Mouse (Mus musculus) forebrain, embryonic 10.5 days (tissue): ENCODE data around the gene Crtc2. TPM values are rescaled to one million over a fixed set of nuclear protein-coding genes. Genes with fewer than 3 reads are reported as not detected.

ENCODE experiments used
- DNase-seq: peaks from one replicate; pipeline ENCODE4 v3.0.0-alpha.2; 2017; ENCODE audit warnings: low spot score; ENCODE audit errors: extremely low spot score
- H3K27ac ChIP-seq: fragments of 300-500 bp; sonication (generic); 2 replicates; pipeline ENCODE4 v1.5.1; 2016; ENCODE audit warnings: mild to moderate bottlenecking
- H3K27me3 ChIP-seq: fragments of 300-500 bp; sonication (generic); 2 replicates; pipeline ENCODE4 v1.6.1; 2016; ENCODE audit warnings: mild to moderate bottlenecking; ENCODE audit not compliant: poor library complexity, severe bottlenecking
- H3K36me3 ChIP-seq: fragments of 300-500 bp; sonication (generic); replicated peaks from 2 replicates; pipeline ENCODE4 v1.6.1; 2016; ENCODE audit warnings: mild to moderate bottlenecking, moderate library complexity
- H3K4me1 ChIP-seq: fragments of 300-500 bp; sonication (generic); 2 replicates; pipeline ENCODE4 v1.6.1; 2016
- H3K4me3 ChIP-seq: fragments of 300-500 bp; sonication (generic); 2 replicates; pipeline ENCODE4 v1.5.1; 2016; ENCODE audit warnings: mild to moderate bottlenecking, moderate library complexity
- H3K9me3 ChIP-seq: fragments of 300-500 bp; sonication (generic); 2 replicates; pipeline ENCODE4 v1.6.1; 2016; ENCODE audit warnings: mild to moderate bottlenecking, moderate library complexity
- WGBS: fragments of 180-500 bp; shearing (Covaris S2); methylation state at CpG from one replicate; pipeline ENCODE4 v1.1.7; 2016; 5-methylcytosine and 5-hydroxymethylcytosine counted together
- polyA plus RNA-seq: library from polyadenylated mRNA; unstranded; fragments of >200 nt; fragmentation: Nextera tagmentation; extraction: Ambion mirVana; gene quantifications from 2 replicates; pipeline ENCODE4 v1.2.1, GENCODE M21; 2016

Gene Crtc2
- polyA plus RNA-seq, 1 experiment from 2014 or later, result 26.4 TPM

DNA sequence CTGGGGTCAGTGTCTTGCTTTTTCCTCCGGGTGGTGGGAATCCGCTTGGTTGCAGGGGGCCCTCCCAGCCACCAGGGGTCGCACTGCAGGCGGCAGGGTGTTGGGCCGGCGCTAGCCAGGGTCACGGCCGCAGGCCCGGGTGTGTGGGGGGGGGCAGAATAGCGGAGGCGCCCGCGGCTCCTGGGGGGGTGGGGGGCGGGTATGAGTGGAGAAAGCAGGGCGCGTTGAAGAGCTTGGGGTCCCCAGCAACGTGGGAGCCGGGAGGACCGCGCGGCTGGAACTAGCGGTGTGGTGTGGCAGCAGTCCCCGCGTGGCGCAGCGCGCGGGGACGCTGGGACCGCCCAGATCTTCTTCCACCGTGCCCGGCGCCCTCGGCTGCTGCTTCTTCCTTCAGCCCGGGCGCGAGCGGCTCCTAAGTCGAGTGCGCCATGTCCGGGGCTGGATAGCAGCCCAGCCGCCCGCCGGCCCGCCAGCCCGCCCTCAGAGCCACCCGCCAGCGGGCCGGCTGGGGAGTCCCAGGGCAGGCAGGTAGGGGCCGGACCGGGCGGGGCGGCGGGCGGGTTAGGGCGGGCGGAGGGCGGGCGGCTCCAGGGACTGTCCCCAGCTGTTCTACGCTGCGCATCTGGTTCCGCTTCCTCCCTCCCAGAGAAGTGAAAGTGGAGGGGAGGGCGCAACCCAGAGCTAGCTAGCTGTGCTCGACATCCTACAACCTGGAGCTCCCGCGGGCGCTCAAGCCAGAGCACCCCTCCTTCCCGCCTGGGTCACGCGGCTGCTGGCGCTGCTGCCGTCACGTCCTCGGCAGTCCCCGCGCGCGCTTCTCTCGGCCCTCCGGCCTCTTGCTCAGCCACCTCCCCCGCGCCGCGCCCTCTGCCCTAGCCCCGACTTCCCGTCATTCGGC lies 11.3 kb downstream of the Crtc2 start, which contains the start of gene Dennd4b:
Gene Dennd4b (plus strand): TSS at position 152 of the 898 bp plus-strand sequence.
- WGBS, result under 1% methylated on average over 79 of the region's 87 CpGs
- DNase-seq, result peak; percentile 87
- Histone ChIP-seq H3K27me3 (no peaks in the 10 kb centered on the region), H3K36me3 (peaks cover 67% of the 10 kb centered on the region), H3K4me1 (peaks cover 27% of the 10 kb centered on the region), H3K4me3 (peak within 1 kb of the TSS; percentile 83), H3K9me3 (no peaks in the 10 kb centered on the region), H3K27ac (peak within 1 kb of the TSS; percentile 98)

DNA sequence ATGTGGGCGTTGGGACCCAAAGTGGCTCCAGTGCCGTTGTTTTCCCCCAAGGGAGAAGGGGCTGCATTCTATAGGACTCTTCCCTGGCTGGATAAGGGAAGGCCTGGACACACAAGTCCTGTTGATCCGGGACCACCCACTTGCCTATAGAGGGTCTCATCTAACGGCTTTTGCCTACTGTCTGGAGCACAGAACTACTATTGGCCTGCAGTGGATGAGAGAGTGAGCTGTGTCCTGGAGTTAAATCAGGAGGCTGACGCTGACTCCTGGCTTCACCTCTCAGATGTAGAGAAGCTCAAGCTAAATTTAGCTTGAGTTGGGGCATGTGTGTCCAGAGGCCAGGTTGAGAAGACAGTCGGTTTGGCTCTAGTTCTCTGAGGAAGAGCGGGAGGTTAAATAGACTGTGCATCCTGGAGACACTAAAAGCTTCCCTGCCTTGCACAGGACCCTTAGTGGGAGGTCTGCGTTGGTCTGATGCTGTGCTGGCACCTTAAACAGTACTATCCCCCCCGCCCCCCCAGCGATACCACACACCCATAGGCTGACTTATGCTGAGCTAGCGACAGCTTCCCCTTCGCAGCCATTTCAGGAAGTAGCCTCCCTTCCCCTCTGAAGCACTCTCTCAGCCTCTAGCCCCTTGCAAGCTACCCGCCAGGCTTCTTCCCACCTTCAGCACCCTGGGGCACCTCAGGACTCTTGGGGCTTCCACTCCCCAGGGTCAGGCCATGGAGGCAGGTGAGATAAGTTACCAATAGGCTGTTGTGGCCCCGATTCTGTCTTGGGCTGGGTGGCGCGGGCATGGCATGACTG lies 12.2 kb downstream of the Crtc2 start:
- Histone ChIP-seq H3K4me1 (peaks cover 27% of the 10 kb centered on the region), H3K36me3 (peaks cover 67% of the 10 kb centered on the region), H3K27ac (peak overlapping the region; percentile 98), H3K9me3 (no peaks in the 10 kb centered on the region), H3K27me3 (no peaks in the 10 kb centered on the region), H3K4me3 (peak overlapping the region; percentile 83)
- no peak for DNase-seq
- WGBS, result 30% methylated on average over 16 of the region's 16 CpGs

DNA sequence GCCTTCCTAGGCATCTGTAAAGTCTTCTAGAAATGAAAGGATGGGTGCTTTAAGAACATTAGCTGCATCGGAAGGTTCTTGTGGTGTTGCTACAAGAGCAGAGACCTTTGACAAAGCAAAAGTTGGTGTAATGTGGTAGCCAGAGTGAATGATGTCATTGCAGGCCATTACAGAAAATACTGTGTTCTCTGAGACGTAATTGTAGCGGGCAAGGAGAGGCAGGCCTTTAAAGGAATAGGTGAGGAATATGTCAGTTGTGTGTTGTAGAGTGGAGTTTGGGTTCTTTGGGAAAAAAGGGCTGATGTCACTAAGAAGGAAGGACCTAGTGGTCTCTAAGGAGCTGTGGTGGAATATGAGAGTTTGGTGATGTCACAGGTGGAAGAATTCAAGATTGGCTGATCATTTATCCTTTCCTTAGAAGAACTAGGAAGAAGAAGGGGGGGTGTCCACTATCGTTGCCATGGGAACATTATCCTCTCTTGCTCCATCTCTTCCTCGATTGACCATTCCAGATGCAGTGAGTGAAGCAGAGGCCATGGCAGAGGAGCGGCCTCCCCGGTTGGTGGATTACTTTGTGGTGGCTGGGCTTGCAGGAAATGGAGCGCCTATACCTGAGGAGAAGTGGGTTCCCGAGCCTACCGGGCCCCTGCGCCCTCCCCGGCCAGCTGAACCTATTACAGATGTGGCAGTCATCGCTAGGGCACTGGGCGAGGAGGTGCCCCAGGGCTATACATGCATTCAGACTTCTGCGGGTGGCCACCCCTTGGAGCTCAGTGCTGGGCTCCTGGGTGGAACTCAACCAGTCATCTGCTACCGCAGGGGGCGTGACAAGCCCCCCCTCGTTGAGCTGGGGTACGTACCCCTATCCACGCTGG lies 13.2 kb downstream of the Crtc2 start:
- Histone ChIP-seq H3K4me1 (peaks cover 27% of the 10 kb centered on the region), H3K36me3 (peaks cover 67% of the 10 kb centered on the region), H3K4me3 (peak overlapping the region; percentile 83; the same call in 1 of the 2 replicates), H3K27me3 (no peaks in the 10 kb centered on the region), H3K9me3 (no peaks in the 10 kb centered on the region), H3K27ac (no peak overlapping the region)
- 92% methylated on average over 20 of the region's 20 CpGs for WGBS
- no peak for DNase-seq

DNA sequence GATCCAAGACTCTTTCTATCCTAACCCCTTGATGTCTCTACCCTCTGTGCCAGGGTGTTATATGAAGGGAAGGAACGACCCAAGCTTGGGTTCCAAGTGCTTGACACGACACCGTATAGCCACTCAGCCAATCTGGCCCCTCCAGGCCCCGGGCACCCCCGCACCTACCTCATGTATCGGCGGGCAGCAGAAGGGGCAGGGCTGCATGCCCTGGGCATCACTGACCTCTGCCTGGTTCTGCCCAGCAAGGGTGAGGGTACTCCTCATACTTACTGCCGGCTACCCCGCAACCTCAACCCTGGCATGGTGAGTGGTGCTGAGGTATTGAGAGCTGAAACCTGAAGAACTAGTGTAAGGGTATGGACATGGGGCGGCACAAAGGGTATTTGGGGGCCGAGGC lies 14.2 kb downstream of the Crtc2 start:
- no peak for DNase-seq
- H3K9me3 ChIP-seq, result no peaks in the 10 kb centered on the region
- no peak overlapping the region for H3K4me3 ChIP-seq
- H3K4me1 ChIP-seq, result peaks cover 27% of the 10 kb centered on the region
- no peak overlapping the region for H3K27ac ChIP-seq
- H3K27me3 ChIP-seq, result no peaks in the 10 kb centered on the region
- H3K36me3 ChIP-seq, result peaks cover 66% of the 10 kb centered on the region
- 96% methylated on average over 11 of the region's 11 CpGs for WGBS

DNA sequence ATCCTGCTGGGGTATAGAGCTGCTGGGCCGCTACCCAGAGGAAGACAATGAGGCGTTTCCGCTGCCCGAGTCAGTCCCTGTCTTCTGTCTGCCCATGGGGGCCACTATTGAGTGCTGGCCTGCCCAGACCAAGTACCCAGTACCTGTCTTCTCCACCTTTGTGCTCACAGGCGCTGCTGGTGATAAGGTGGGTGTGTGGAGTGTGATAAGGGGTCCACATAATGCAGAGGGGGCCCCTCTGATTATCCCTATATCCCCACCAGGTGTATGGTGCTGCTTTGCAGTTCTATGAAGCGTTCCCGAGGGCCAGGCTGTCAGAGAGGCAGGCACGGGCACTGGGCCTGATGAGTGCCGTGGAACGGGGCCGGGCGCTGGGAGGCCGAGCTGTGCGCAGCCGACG lies 15.0 kb downstream of the Crtc2 start:
- H3K4me1 ChIP-seq, result peaks cover 27% of the 10 kb centered on the region
- no peak for DNase-seq
- 90% methylated on average over 16 of the region's 16 CpGs for WGBS
- peaks cover 68% of the 10 kb centered on the region for H3K36me3 ChIP-seq
- H3K4me3 ChIP-seq, result no peak overlapping the region
- H3K27ac ChIP-seq, result no peak overlapping the region
- no peaks in the 10 kb centered on the region for H3K27me3 ChIP-seq
- H3K9me3 ChIP-seq, result no peaks in the 10 kb centered on the region

DNA sequence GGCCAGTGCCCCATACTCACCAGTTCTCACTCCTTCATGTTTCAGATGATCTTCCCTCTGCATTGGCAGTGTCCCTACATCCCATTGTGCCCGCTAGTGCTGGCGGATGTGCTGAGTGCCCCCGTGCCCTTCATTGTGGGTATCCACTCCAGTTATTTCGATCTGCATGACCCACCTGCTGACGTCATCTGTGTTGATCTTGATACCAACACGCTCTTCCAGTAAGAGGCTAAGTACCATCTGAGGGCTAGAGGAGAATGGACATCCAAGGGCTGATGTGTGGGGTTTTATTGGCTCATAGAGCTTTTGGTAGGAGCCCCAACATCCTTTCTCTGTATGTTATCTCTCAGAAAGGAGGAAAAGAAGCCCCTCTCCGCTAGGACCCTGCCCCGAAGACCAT lies 16.8 kb downstream of the Crtc2 start:
- H3K4me3 ChIP-seq, result no peak overlapping the region
- H3K27me3 ChIP-seq, result no peaks in the 10 kb centered on the region
- no peak overlapping the region for H3K27ac ChIP-seq
- H3K36me3 ChIP-seq, result peaks cover 80% of the 10 kb centered on the region
- peaks cover 15% of the 10 kb centered on the region for H3K4me1 ChIP-seq
- DNase-seq, result no peak
- no peaks in the 10 kb centered on the region for H3K9me3 ChIP-seq
- WGBS, result 95% methylated on average over 8 of the region's 8 CpGs

DNA sequence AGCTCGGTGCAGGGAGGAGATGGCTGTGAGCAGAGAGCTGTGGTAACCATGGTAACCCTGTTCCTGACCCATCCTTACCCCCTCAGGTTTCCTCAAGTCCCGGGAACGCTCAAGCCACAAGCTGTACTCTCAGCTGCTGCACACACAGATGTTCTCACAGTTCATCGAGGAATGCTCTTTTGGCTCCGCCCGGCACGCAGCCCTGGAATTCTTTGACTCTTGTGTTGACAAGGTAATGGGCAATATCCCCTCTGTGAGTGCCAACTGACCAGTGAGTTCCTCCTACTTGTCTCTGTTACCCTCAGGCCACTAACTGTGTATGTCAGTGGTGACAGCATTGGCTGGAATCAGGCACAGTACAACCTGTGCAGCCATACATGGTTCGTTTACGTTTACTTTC lies 18.2 kb downstream of the Crtc2 start:
- no peak overlapping the region for H3K4me3 ChIP-seq
- WGBS, result 82% methylated on average over 9 of the region's 9 CpGs
- DNase-seq, result no peak
- no peaks in the 10 kb centered on the region for H3K9me3 ChIP-seq
- peaks cover 94% of the 10 kb centered on the region for H3K36me3 ChIP-seq
- H3K27me3 ChIP-seq, result no peaks in the 10 kb centered on the region
- H3K4me1 ChIP-seq, result peaks cover 7% of the 10 kb centered on the region
- H3K27ac ChIP-seq, result no peak overlapping the region

DNA sequence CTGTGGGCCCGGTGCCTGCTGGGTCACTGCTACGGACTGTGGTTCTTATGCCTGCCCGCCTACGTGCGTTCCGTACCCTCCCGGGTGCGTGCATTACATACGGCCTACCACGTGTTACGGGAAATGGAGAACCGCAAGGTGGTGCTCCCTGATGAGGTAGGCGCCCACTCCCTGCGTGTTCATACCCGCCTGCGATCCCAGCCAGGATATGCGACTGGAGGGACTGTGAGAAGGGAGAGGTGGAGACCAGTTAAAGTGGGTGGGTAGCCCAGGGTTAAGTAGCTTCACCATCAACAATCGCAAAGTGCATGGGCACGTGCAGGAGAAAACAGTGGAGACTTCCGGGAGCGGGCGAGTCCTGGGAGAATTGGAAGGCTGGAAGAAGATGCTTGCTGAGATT lies 19.9 kb downstream of the Crtc2 start:
- 94% methylated on average over 22 of the region's 22 CpGs for WGBS
- Histone ChIP-seq H3K36me3 (peaks cover 94% of the 10 kb centered on the region), H3K9me3 (no peaks in the 10 kb centered on the region), H3K4me1 (peaks cover 5% of the 10 kb centered on the region; the same call in 1 of the 2 replicates), H3K4me3 (no peak overlapping the region), H3K27me3 (no peaks in the 10 kb centered on the region), H3K27ac (no peak overlapping the region)
- no peak for DNase-seq

DNA sequence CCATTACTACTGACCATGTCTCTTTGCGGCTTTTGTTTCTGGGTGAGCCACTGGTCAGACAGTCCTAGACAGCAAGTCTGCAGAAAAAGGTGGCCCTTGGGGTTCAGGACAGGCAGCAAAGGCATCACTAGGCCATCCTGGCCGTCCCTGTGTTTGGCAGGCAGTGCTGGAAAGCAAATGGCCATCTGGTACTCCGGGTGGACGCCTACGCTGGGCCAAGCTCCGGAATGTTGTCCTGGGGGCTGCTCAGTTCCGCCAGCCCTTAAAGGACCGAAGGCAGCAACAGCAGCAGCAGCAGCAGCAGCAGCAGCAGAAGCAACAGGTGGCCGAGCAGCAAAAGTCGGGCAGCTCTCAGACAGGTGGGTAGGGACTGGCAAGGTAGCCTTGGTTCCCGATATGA lies 21.3 kb downstream of the Crtc2 start:
- Histone ChIP-seq H3K27me3 (no peaks in the 10 kb centered on the region), H3K4me1 (peaks cover 5% of the 10 kb centered on the region; the same call in 1 of the 2 replicates), H3K36me3 (peaks cover 98% of the 10 kb centered on the region), H3K27ac (no peak overlapping the region), H3K9me3 (no peaks in the 10 kb centered on the region), H3K4me3 (no peak overlapping the region)
- DNase-seq, result no peak
- 93% methylated on average over 11 of the region's 11 CpGs for WGBS

DNA sequence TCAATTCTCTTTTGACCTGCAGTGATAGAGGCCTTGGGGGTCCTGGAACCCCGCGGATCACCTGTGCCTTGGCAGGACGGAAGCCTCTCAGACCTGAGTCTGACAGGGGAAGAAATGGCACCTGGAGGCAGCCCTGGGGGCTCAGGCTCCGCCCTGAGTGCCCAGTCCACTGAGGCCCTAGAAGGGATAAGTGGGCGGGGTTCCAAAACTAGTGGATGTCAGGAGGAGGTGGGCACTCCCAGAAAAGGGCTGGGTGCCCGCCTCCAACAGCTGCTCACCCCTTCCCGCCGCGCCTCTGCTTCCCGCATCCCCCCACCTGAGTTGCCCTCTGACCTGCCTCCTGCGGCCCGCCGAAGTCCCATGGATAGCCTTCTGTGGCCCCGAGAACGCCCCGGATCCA lies 22.9 kb downstream of the Crtc2 start:
- DNase-seq, result no peak
- no peak overlapping the region for H3K4me3 ChIP-seq
- H3K27ac ChIP-seq, result 0 out of 2 replicates have a peak overlapping the region, but pooled peaks have one; percentile 25
- peaks cover 5% of the 10 kb centered on the region; the same call in 1 of the 2 replicates for H3K4me1 ChIP-seq
- no peaks in the 10 kb centered on the region for H3K9me3 ChIP-seq
- H3K36me3 ChIP-seq, result peaks cover 94% of the 10 kb centered on the region
- no peaks in the 10 kb centered on the region for H3K27me3 ChIP-seq
- 42% methylated on average over 16 of the region's 16 CpGs for WGBS

DNA sequence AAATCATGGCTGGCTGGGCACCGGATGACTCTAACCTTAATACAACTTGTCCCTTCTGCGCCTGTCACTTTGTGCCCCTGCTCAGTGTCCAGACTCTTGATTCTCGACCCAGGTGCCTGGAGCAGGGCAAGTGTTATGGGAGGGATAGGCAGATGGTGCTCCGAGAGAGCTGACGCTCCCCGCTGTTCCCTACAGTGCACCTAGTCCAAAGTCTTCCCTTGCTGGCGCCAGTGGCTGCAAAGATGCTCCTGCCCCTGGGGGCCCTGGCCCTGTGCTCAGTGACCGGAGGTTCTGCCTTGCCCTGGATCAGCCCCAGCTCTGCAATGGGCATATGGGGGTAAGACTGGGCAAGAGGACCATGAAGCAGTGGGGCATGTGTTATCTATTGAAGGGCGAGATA lies 23.8 kb downstream of the Crtc2 start:
- H3K27ac ChIP-seq, result no peak overlapping the region
- peaks cover 85% of the 10 kb centered on the region for H3K36me3 ChIP-seq

DNA sequence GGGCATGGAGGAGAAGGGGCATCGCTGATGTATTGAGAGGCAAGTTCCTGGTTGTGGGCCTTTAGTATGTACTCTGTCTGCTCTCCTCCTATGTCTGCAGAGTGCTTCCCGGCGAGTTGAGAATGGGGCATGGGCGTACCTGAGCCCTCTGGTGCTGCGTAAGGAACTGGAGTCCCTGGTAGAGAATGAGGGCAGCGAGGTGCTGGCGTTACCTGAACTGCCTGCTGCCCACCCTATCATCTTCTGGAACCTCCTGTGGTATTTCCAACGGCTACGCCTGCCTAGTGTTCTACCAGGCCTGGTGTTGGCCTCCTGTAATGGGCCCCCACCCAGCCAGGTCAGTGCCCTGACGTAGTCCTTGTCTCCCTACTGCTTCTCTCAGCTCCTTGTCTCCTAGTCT lies 24.2 kb downstream of the Crtc2 start:
- H3K36me3 ChIP-seq, result peaks cover 82% of the 10 kb centered on the region

More for the DNA sequence above, 23.8 kb downstream of the Crtc2 start:
- Histone ChIP-seq H3K4me1 (peaks cover 5% of the 10 kb centered on the region; the same call in 1 of the 2 replicates), H3K4me3 (no peak overlapping the region), H3K9me3 (no peaks in the 10 kb centered on the region), H3K27me3 (no peaks in the 10 kb centered on the region)
- 95% methylated on average over 9 of the region's 9 CpGs for WGBS
- DNase-seq, result no peak

More for the DNA sequence above, 24.2 kb downstream of the Crtc2 start:
- Histone ChIP-seq H3K27me3 (no peaks in the 10 kb centered on the region), H3K27ac (no peak overlapping the region), H3K4me1 (peaks cover 5% of the 10 kb centered on the region; the same call in 1 of the 2 replicates), H3K9me3 (no peaks in the 10 kb centered on the region), H3K4me3 (no peak overlapping the region)
- no peak for DNase-seq
- 95% methylated on average over 10 of the region's 10 CpGs for WGBS
